Mouse (Mus musculus) CH12.LX (cell line): ENCODE measurements around the gene Pfkfb4.

ENCODE experiments used
- CTCF ChIP-seq, 2 experiments: IDR thresholded peaks in 1 of 2; conservative IDR thresholded peaks in 1 of 2; 2 replicates each; pipeline ENCODE4 v1.5.1; 2011 to 2012; ENCODE audit warnings: low read depth in 2 of 2, low read length in 2 of 2, improper control_type of control experiment in 1 of 2, inconsistent platforms in 1 of 2, mild to moderate bottlenecking in 1 of 2, moderate library complexity in 1 of 2
- EP300 ChIP-seq: IDR thresholded peaks from 2 replicates; pipeline ENCODE4 v1.6.1; 2011; ENCODE audit warnings: low read length, improper control_type of control experiment
- KAT2A ChIP-seq: IDR thresholded peaks from 2 replicates; pipeline ENCODE4 v1.6.1; 2012; ENCODE audit warnings: low read length, improper control_type of control experiment, inconsistent platforms; ENCODE audit not compliant: insufficient replicate concordance
- MAFK ChIP-seq: IDR thresholded peaks from 2 replicates; pipeline ENCODE4 v1.6.1; 2011; ENCODE audit warnings: low read length, improper control_type of control experiment; ENCODE audit not compliant: insufficient replicate concordance

DNA sequence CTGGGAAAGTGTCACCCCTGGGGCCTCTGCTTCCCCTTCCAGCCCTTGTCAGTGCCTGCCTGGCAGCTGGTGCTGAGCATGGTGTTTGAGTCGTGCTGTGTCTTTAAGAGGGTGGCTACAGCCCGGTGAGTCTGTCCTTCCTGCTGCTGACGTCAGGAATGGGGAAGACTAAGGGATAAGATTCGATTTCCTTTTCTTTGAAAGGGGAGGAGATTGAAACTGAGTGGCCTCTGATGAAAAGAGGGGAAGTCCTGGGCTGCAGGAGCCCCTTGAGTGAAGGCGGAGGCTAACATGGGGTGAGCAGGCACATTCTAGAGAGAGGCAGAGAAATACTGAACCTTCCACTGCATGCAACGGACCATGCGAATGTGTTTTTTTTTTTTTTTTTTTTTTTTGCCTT is 63.1 kb downstream of the Pfkfb4 start:
- TF ChIP-seq KAT2A (no peak), CTCF (conservative IDR thresholded peaks at IDR 0.05 in 1 of 2, IDR thresholded peaks at IDR 0.05 in 1 of 2; ENCODE audit: low read depth in 2 of 2, low read length in 2 of 2) (no peak), MAFK (0 out of 2 replicates have a peak, but pooled peaks have one; percentile 29), EP300 (0 out of 2 replicates have a peak, but pooled peaks have one; percentile 37)
